Mouse (Mus musculus) mouse trophoblast stem cell (cell line): ENCODE data around the gene Cramp1l.
"Not testable (repeated sequence)": the region's sequence is repeated elsewhere in the genome, so short reads cannot be mapped to it uniquely, and the experiment has no call there.

ENCODE experiments used
- in situ Hi-C, 2 experiments: fragments of 300-500 bp; cut with MseI, MboI; formaldehyde crosslinking; loops; 2 replicates in 1 of 2; 3 replicates in 1 of 2; pipeline ENCODE4 v1.15.1; 2025

Cramp1l gene

DNA sequence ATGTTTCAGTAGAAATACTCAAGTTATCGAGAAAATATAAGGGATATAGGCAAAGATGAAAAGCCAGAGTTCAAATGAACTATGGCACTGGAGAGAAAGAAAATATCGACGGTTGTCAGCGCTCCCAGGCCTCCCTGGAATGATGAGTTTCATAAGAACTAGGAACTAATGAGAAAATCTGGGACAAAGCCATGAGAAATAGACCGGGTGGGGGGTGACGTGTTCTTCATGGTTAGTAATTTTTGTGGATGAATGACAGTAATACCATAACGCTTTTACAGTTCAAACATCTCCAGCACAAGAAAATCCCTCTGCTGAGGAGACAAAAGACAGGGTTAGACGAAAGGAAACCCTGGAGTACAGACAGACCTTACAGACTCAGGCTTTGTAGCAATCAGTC is 56.2 kb downstream of the Cramp1l start:
- in situ Hi-C loops = no loop called here

DNA sequence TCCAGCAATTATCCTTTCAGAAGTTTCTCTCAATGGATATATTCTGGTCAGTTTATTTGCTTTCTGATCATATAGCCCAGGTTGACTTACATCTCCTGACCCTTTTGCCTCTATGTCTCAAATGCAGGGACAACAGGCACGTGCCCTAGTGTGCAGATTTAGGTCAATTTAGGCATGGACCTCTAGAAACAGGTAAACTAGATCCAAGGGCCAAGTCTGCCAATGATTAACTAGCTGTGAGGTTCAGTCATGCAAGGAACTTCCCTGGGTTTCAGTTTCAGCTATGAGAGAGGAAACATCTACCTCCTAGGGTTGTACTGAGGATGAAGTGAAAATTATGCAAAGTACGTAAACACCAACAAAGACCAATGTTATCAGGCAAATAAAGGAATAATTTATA is 62.3 kb downstream of the Cramp1l start:
- in situ Hi-C loops = no loop called here

DNA sequence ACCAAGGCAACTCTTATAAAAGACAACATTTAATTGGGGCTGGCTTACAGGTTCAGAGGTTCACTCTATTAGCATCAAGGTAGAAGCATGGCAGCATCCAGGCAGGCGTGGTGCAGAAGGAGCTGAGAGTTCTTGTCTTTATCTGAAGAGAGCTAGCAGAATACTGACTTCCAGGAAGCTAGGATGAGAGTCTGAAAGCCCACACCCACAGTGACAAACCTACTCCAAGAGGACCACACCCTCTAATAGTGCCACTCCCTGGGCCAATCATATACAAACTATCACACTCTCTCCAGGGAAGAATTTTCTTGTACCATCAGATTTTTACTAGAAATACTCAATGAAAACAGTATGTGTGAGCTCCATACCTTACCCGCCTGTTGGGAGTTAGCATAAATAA is 64.9 kb downstream of the Cramp1l start:
- in situ Hi-C loops = no loop called here

DNA sequence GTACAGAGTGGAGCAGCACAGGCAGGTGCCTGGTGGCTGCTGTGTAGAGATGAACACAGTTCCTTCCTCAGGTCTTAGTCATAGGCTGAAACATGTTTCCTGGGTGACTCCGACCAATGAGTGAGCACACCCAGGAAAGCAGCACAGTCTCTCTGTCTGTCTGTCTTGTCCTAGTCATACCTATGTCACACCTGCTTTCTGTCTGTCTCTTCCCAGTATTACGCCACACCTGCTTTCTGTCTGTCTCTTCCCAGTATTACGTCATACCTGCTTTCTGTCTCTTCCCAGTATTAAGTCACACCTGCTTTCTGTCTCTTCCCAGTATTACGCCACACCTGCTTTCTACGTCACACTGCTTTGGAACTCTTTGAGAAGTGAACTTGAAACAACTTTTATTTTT is 67.4 kb downstream of the Cramp1l start:
- in situ Hi-C loops = no loop called here

DNA sequence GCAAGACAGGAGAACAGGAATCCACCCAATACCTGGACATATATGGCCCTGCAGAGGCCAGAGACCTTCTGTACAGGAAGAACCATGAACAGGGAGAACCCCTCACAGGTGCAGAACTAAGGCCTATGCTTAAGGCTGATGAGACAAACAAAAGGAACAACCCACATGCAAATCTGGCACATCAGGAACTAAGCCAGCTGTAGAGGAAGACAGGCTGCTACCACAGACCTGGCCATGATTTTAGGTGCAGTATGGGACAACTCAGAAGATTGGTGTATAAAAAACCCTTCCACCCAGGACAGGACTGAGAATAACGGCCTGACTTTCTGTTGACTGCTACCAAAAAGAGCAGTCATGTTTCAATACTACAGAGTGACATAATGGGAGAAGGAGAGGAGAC is 72.0 kb downstream of the Cramp1l start:
- in situ Hi-C loops = not testable (repeated sequence)

DNA sequence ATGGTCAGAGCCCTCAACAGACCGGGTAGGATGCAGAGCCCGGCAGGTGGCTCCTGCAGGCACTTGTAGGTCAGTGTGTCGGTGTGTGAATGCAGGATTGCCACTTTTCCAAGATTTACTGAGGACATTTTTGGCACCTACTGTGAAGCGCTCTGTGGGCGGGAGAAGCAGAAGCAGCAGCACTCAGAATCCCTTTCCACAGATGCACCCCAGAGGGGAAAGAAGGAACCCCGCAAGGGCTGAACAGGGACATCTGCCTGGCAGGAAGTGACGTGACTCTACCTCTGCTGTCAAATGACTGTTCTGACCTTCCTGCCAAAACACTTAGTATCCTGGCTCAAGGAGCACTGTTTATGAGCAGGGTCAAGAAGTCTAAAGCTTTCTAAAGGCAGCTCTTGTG is 72.6 kb downstream of the Cramp1l start:
- in situ Hi-C loops = no loop called here

DNA sequence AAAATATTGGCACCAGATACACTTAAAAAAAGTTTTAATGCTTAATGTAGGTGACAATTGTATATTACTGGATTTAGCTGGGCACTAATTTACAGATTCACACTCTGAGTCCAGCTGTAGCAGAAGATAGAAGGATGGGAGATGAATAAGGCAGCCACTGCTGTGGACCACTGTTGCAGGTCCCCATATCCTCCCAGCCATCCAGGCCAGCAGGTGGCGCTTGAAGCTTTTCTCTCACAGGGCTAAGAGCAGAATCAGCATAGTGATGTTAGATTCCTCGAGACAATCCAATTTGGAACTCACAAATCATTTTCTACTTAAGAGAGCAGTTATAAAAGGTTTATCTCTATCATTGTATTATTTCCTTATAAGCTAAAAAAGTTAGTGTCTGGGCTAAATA is 73.1 kb downstream of the Cramp1l start:
- in situ Hi-C loops = not testable (repeated sequence)

DNA sequence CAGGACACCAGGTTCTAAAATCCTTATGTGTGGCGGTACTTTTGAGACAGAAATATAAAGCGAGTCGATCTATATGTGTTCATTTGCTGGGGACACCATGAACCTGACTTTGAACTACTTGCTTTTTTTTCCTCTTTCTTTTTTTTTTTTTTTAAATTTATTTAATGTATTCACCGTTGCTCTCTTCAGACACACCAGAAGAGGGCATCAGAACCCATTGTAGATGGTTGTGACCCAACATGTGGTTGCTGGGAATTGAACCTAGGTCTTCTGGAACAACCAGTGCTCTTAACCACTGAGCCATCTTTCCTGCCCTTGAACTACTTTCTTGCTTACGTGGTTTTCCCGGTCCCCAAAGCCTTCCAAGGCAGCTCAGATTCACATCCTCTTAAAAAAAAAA is 78.3 kb downstream of the Cramp1l start:
- in situ Hi-C loops = no loop called here

DNA sequence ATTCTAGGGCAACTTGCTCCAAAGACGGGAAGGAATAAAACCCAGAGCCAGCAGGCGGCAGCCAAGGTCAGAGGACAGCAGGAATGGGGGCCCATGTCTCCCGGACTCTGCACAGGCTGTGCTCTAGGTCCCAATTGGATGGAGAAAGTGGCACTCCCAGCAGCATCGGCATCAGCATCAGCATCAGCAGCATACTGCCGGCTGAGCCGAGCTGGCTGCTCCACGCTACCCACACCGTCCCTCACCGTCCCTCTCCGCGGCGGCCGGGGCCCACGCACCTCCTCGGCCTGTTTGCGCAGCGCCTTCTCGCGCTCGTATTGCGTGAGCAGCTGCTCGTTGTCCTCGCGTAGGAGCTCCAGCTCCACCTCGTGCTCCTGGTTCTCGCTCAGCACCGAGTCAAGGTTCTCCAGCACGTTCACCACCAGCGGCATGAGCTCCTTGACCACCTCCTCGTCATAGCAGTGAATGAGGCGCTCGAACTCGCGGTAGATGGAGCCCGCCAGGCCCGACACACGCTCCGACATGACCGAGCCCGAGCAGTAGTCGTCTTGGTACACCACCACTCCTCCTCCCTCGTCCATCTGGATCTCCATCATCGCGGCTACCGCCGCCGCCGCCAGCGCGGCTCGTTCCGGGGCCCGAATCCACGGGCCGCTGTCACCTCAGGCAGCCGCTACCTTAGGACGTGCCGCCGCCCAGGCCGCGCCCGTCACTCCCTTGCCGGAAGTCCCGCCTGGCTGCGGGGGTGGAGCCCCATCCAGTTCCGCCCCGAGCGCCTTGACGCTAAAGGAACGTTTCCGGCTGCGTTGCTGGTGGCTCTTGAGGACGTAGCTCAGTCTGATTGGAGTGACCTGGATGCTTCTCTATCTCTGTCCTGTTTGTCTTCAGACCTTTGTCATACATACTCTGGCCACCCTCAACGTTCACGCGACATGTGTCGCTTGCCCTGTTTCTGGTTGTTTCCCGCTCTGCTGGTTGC is 79.0 kb downstream of the Cramp1l start, which contains the start of gene Mapk8ip3:
Gene Mapk8ip3, minus strand, starts transcription at position 719 of the 979 bp plus-strand sequence.
- in situ Hi-C loops = no loop called here

DNA sequence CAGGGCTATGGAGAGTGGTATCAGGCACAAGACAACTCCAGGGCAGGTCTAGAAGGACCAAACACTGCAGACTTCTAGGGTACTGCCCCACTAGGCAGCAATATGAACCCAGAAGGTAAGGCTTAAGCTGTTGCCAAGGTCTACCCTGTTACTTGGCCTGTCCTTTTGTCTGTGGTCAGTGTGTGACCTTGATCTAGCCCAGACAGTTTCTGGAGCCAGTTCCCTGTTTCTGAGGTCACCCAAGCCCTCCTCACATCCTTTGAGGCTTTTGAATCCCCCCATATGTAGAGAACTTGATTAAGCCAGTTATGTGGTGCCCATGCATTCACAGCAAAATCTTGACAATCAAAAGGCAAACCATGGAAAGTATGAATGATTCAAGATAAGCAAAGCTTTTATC is 79.9 kb downstream of the Cramp1l start:
- in situ Hi-C loops = no loop called here

DNA sequence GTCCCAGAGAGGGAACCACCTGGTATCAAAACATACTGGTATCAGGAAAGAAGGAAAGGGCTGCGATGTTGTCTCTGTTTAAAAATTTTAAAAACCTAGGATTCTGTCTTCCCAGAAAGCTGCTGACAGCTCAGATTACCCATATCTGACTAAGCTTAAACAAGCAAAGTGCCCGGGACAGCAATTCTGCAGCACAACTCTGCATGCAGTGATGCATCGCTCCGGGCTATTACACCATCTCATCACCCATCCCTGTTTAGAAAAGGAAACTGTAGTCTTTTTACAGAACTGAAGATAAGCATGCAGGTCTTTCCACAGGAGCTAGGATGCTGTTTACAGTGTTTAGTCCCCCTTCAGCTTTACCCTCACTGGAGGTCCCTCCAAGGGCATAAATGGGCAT is 80.7 kb downstream of the Cramp1l start:
- in situ Hi-C loops = no loop called here

DNA sequence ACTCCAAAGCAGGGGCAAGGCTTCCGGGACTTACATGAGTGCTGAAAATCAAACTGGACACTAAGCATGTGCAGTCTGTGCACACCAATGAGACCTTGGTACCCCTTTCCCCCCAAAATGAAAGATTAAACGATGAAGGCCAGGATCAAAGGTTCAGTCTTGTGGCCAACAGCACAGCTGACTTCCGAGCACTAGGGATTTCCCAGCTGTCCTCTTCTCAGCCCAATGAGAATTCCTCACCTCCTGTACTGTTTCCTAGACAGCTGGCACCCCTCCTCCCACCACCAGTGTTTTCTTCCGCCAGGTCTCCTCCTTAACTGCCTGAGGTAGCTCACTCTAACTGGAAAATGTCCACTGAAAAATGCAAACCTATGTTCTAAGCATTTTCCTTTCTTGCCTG is 82.4 kb downstream of the Cramp1l start:
- in situ Hi-C loops = no loop called here

DNA sequence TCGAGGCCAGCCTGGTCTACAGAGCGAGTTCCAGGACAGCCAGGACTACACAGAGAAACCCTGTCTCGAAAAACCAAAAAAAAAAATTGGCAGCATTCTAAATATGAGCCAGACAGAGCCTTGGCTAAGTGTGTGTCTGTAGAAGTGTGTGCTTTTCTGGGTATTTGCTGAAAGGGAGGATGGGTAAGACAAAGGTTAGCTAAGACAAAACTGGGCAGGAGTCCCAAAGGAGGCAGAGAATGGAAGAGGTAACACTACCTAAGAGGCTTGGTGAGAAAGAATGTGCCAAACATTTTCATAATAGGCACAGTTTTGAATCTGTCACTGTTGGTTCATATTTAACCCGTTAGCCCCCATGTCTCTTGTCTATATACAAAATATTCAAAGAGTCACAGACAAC is 83.2 kb downstream of the Cramp1l start:
- in situ Hi-C loops = no loop called here

DNA sequence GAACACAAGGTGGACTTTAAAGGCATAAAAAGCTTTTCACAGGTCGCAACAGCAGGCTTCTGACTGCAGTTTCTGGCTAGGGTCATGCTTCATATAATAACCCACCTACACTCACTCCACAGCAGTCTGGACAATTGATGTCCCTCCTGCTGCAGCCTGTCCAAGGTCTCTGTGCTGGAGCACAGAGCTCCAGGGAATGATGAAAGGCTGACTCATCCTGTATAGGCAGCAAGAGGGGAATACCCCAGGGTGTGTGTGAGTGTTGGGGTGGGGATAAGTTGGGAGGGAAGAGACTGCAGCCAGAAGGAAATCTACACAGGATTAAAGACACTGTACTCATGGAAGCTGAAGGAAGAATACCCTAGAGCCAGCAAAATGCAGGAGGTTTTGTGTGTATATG is 86.1 kb downstream of the Cramp1l start:
- in situ Hi-C loops = no loop called here

DNA sequence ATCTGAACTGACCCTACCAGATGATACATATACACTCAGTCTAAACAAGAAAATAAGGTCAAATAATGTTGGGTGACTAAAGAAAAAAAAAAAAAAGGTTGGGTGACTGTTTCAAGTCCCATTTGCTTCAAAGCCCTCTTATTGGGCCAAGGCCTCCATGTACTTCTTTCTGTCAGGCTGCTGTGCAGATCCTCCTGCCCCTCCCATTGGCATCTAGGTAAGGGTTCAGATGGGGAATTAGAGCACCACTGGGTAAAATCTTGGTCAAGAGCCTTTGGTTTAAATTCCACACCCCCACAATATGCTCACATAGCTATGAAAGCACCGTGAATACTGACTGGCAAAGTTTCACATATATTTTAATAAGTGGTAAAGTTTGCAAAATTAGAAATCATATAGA is 92.3 kb downstream of the Cramp1l start:
- in situ Hi-C loops = no loop called here

DNA sequence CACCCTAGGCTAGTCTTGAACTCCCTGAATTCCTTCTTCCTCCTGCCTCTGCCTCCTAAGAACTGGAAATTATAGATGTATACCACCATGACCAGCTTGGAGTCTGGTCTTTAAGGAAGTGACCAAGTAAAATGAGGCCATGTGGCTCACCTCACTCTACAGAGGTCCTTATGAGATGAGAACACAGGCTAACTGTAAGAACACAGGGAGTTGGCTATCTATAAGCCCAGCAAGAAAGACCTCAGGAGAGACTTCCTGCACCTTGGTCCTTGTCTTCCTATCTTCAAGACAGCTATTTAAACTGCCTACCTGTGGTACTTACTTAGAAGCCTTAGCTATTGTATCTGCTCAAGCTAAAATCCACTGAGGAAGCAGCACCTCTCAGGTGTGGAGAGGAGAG is 101.6 kb downstream of the Cramp1l start:
- in situ Hi-C loops = no loop called here
